Mouse (Mus musculus) heart, embryonic 15.5 days (tissue): ENCODE data around the gene Rbbp6. TPM values are rescaled to one million over a fixed set of nuclear protein-coding genes. Genes with fewer than 3 reads are reported as not detected.
A peak's percentile ranks its signal among the peaks of the same experiment; 100 is the strongest.

Experiments
- ATAC-seq: fragments of 200-750 bp; cut with Nextera tagmentation; replicated peaks from 2 replicates; pipeline ENCODE4 v1.8.0; 2017; ENCODE audit warnings: low read depth, moderate TSS enrichment; ENCODE audit not compliant: insufficient number of reproducible peaks, insufficient read depth, low FRiP score
- H3K27ac ChIP-seq: fragments of 300-500 bp; sonication (generic); 2 replicates; pipeline ENCODE4 v1.5.1; 2015; ENCODE audit warnings: mild to moderate bottlenecking, inconsistent platforms
- H3K27me3 ChIP-seq: fragments of 300-500 bp; sonication (generic); 2 replicates; pipeline ENCODE4 v1.6.1; 2015; ENCODE audit warnings: inconsistent platforms
- H3K36me3 ChIP-seq: fragments of 300-500 bp; sonication (generic); 2 replicates; pipeline ENCODE4 v1.6.1; 2015; ENCODE audit warnings: mild to moderate bottlenecking, inconsistent platforms
- H3K4me1 ChIP-seq: fragments of 300-500 bp; sonication (generic); replicated peaks from 2 replicates; pipeline ENCODE4 v1.6.1; 2015; ENCODE audit warnings: inconsistent platforms
- H3K4me2 ChIP-seq: fragments of 300-500 bp; sonication (generic); 2 replicates; pipeline ENCODE4 v1.6.1; 2015; ENCODE audit warnings: inconsistent platforms, mild to moderate bottlenecking, moderate library complexity
- H3K4me3 ChIP-seq: fragments of 300-500 bp; sonication (generic); 2 replicates; pipeline ENCODE4 v1.5.1; 2015; ENCODE audit warnings: mild to moderate bottlenecking, inconsistent platforms
- H3K9ac ChIP-seq: fragments of 300-500 bp; sonication (generic); 2 replicates; pipeline ENCODE4 v1.6.1; 2015; ENCODE audit warnings: mild to moderate bottlenecking, inconsistent platforms
- H3K9me3 ChIP-seq: fragments of 300-500 bp; sonication (generic); replicated peaks from 2 replicates; pipeline ENCODE4 v1.6.1; 2016; ENCODE audit warnings: inconsistent platforms
- WGBS: fragments of 180-500 bp; shearing (Covaris S2); methylation state at CpG from one replicate; pipeline ENCODE4 v1.1.7; 2015; ENCODE audit warnings: mixed read lengths; 5-methylcytosine and 5-hydroxymethylcytosine counted together
- polyA plus RNA-seq: library from polyadenylated mRNA; unstranded; fragments of >200 nt; fragmentation: Nextera tagmentation; extraction: Ambion mirVana; gene quantifications from 2 replicates; pipeline ENCODE4 v1.2.1, GENCODE M21; 2015

Rbbp6 gene
- polyA plus RNA-seq: 16.6 and 17.2 TPM in 2 replicates

DNA sequence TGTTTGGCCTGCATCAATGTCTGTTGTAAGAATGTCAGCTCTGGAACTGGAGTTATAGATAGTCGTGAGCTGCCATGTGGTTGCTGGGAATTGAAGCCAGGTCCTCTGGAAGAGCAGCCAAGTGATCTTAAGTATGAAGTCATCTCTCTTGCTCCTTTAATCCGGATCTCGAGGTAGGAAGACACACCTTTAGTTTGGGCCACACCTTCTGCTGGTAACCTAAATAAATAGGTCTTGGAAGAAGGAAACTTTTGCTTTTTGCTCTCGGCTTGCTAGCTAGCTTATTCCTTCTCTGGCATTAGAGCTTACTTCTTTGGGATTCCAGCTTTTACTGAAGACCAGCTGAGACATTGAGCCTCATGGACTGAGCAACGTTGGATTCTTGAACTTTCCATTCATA lies at the start of gene Rbbp6:
Rbbp6 (plus strand) TSS at position 301 of the 400 bp plus-strand sequence.
- H3K4me2 ChIP-seq: no peak within 1 kb of the TSS
- H3K9ac ChIP-seq: no peak within 1 kb of the TSS
- H3K27ac ChIP-seq: no peak within 1 kb of the TSS
- no peak within 1 kb of the TSS for H3K4me3 ChIP-seq
- WGBS: 74% methylated on average over 5 of the region's 5 CpGs
- H3K36me3 ChIP-seq: no peaks in the 10 kb centered on the region
- no peaks in the 10 kb centered on the region for H3K27me3 ChIP-seq
- H3K9me3 ChIP-seq: no peaks in the 10 kb centered on the region
- H3K4me1 ChIP-seq: peaks cover 3% of the 10 kb centered on the region; the same call in 1 of the 2 replicates
- ATAC-seq: no peak

DNA sequence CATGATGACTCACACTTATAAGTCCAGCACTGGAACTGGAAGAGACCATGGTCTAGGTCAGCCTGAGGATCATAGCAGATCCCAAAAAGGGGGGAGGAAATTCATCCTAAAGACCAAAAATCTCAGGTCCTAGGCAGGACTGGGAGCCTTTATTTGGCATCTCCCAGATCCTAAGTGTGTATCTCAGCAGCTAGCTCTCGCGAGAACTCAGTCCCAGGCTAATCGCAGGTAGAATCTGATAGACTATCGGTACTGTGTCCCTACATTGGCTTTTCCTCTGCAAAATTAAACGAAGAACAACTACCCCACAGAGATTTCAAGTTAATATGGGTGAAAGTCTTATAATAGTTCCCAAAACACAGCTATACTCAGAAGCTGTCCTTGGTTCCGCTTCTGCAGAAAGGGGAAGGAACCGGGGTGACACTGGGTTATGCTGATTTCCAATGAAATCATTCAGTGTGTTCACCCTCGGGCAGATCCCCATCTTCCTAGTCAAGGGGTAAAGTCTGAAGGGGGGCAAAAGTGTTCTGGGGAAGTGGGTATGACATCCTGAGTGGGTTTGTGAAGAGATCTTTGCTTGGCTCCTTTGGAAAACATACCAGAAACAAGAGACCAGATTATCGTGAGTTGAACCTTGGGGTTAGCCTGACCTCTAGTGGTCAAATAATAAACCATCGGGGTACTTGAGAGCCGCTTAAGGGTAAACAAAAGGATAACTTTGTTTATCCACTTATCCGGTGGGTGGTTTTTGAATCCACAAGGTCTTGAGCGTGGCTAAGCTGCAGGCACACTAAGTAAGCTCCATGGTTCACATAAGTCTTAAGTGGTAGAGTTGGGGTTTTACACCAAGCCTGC lies 45.5 kb upstream of the Rbbp6 start:
- ATAC-seq: no peak
- Histone ChIP-seq H3K27me3 (no peaks in the 10 kb centered on the region), H3K4me1 (no peaks in the 10 kb centered on the region), H3K9ac (no peak overlapping the region), H3K4me3 (no peak overlapping the region), H3K9me3 (no peaks in the 10 kb centered on the region), H3K4me2 (no peak overlapping the region), H3K36me3 (no peaks in the 10 kb centered on the region), H3K27ac (no peak overlapping the region)
- 41% methylated on average over 13 of the region's 13 CpGs for WGBS

DNA sequence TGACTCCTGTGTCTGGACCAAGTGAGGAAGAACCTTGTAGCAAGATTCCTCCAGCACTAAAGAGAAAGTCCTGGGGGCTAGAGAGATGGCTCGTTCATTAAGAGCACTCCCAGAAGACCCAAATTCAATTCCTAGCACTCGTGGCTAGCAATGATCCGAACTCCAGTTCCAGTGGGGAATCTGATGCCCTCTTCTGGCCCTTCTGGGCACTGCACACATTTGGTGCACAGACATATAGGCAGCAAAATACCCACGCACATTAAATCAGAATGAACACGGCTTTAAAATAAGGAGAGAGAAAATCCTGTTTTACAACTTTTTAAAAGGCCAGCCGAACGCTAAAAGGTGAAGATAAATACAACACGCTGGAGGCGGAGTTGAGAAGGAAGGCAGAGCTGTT lies 43.9 kb upstream of the Rbbp6 start:
- Histone ChIP-seq H3K27ac (no peak overlapping the region), H3K27me3 (no peaks in the 10 kb centered on the region), H3K36me3 (no peaks in the 10 kb centered on the region), H3K9me3 (no peaks in the 10 kb centered on the region), H3K4me2 (no peak overlapping the region), H3K4me1 (no peaks in the 10 kb centered on the region), H3K9ac (no peak overlapping the region), H3K4me3 (no peak overlapping the region)
- no peak for ATAC-seq
- WGBS: 82% methylated on average over 9 of the region's 9 CpGs

- Histone ChIP-seq H3K4me1 (no peaks in the 10 kb centered on the region), H3K27me3 (no peaks in the 10 kb centered on the region), H3K9me3 (no peaks in the 10 kb centered on the region), H3K4me3 (no peak overlapping the region), H3K4me2 (no peak overlapping the region), H3K36me3 (no peaks in the 10 kb centered on the region), H3K9ac (no peak overlapping the region), H3K27ac (no peak overlapping the region)
- 58% methylated on average over 3 of the region's 3 CpGs for WGBS
- no peak for ATAC-seq
These were observed 41.2 kb upstream of the Rbbp6 start for GRCm38 (mm10) chr7:122924256-122924655.

- 19% methylated on average over 3 of the region's 3 CpGs for WGBS
- H3K27ac ChIP-seq: no peak overlapping the region
These were observed 35.0 kb upstream of the Rbbp6 start for GRCm38 (mm10) chr7:122930494-122930893.

DNA sequence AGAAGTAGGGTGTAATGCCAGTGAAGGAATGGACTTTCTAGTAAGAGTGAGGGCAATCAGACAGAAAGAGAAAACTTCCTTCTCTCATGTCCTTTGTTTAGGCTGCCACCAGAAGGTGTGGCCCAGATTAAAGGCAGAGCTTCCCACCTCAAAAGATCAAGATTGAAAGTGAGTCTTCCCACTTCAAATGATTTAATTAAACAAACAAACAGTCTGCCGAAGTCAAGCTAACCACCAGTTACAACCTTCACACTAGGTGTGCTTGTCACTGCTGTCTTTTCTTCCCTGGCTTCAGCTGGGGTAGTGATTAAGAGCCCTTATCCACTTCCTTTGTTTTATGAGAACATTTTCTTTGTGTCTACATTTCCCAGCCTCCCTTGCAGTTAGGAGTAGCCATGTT lies 33.3 kb upstream of the Rbbp6 start:
- Histone ChIP-seq H3K27ac (no peak overlapping the region), H3K36me3 (no peaks in the 10 kb centered on the region), H3K4me1 (peaks cover 8% of the 10 kb centered on the region; the same call in 1 of the 2 replicates), H3K9me3 (no peaks in the 10 kb centered on the region), H3K9ac (no peak overlapping the region), H3K27me3 (no peaks in the 10 kb centered on the region), H3K4me2 (no peak overlapping the region), H3K4me3 (no peak overlapping the region)
- WGBS: 29% methylated on average over 1 of the region's 1 CpGs
- ATAC-seq: no peak

More at GRCm38 (mm10) chr7:122930494-122930893, 35.0 kb upstream of the Rbbp6 start:
- peaks cover 8% of the 10 kb centered on the region; the same call in 1 of the 2 replicates for H3K4me1 ChIP-seq
- H3K4me2 ChIP-seq: no peak overlapping the region
- ATAC-seq: no peak
- no peaks in the 10 kb centered on the region for H3K9me3 ChIP-seq
- H3K9ac ChIP-seq: no peak overlapping the region
- H3K27me3 ChIP-seq: no peaks in the 10 kb centered on the region
- H3K4me3 ChIP-seq: no peak overlapping the region
- no peaks in the 10 kb centered on the region for H3K36me3 ChIP-seq

DNA sequence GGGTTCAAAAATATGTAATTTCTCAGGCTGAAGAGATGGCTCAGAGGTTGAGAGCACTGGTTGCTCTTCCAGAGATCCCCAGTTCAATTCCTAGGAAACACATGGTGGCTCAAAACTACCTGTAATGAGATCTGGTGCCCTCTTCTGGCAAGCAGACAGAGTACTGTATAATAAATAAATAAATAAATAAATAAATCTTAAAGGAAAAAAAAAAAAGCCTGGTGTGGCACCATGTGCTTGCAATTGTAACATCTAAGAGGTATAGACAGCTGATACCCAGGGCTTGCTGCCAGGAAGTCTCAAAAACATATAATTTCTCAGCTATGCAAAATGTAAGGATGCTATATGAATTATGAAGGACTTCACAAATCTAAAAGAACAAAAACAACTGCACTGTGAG lies 28.9 kb upstream of the Rbbp6 start:
- H3K9ac ChIP-seq: no peak overlapping the region
- peaks cover 5% of the 10 kb centered on the region; the same call in 1 of the 2 replicates for H3K4me1 ChIP-seq
- no peaks in the 10 kb centered on the region for H3K27me3 ChIP-seq
- ATAC-seq: no peak
- H3K4me3 ChIP-seq: no peak overlapping the region
- H3K27ac ChIP-seq: no peak overlapping the region
- no peaks in the 10 kb centered on the region for H3K36me3 ChIP-seq
- no peaks in the 10 kb centered on the region for H3K9me3 ChIP-seq
- no peak overlapping the region for H3K4me2 ChIP-seq

DNA sequence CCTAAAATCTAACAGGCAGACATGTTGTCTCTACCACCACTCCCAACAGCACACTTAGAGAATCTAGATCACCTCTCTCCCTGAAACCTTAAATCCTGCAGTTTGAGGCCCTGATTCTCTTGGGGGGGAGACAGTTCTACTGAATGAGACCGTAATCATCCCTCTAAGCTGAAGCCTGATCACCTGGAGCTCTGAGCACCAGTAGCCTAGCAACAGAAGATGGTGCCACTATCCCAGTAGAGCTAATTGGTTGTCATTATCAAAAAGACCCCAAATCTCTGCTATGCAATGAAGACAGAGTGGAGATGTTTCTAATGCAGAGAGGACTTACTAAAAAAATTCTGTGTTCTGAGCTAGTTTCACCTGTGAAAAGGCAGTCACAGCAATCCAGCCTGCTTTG lies 27.3 kb upstream of the Rbbp6 start:
- no peak for ATAC-seq
- H3K9me3 ChIP-seq: no peaks in the 10 kb centered on the region
- H3K4me3 ChIP-seq: no peak overlapping the region
- H3K27ac ChIP-seq: no peak overlapping the region
- no peaks in the 10 kb centered on the region for H3K36me3 ChIP-seq
- 86% methylated on average over 1 of the region's 1 CpGs for WGBS
- peaks cover 5% of the 10 kb centered on the region; the same call in 1 of the 2 replicates for H3K4me1 ChIP-seq
- H3K9ac ChIP-seq: no peak overlapping the region
- H3K4me2 ChIP-seq: no peak overlapping the region
- H3K27me3 ChIP-seq: no peaks in the 10 kb centered on the region

DNA sequence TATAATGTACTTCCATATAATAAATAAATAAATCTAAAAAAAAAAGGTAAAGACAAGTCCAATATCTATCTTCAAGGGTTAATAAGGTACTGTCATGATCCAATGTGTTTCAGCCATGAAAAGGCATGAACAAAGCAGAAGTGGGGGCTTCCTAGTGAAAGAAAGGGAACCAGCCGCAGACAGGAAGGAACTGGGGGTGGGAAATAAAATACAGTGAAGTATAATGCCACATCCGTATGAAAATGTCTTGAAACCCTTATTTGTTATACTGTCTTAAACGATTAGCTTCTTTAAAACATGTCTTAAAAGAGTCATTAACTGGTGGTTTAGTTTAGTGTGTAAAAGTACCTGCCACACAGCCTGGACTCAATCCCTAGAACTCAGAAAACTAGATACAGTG lies 26.3 kb upstream of the Rbbp6 start:
- Histone ChIP-seq H3K27ac (no peak overlapping the region), H3K9ac (no peak overlapping the region), H3K36me3 (no peaks in the 10 kb centered on the region), H3K27me3 (no peaks in the 10 kb centered on the region), H3K4me2 (no peak overlapping the region), H3K9me3 (no peaks in the 10 kb centered on the region), H3K4me1 (peaks cover 5% of the 10 kb centered on the region; the same call in 1 of the 2 replicates), H3K4me3 (no peak overlapping the region)
- 70% methylated on average over 3 of the region's 3 CpGs for WGBS
- no peak for ATAC-seq

- 9% methylated on average over 12 of the region's 12 CpGs for WGBS
- Histone ChIP-seq H3K27ac (no peak overlapping the region), H3K4me1 (peaks cover 5% of the 10 kb centered on the region; the same call in 1 of the 2 replicates), H3K9me3 (no peaks in the 10 kb centered on the region), H3K4me2 (peak overlapping the region; percentile 51), H3K27me3 (no peaks in the 10 kb centered on the region), H3K9ac (0 out of 2 replicates have a peak overlapping the region, but pooled peaks have one; percentile 0), H3K36me3 (no peaks in the 10 kb centered on the region), H3K4me3 (peak overlapping the region; percentile 36)
- ATAC-seq: no peak
These were observed 25.0 kb upstream of the Rbbp6 start for GRCm38 (mm10) chr7:122940371-122941075.

DNA sequence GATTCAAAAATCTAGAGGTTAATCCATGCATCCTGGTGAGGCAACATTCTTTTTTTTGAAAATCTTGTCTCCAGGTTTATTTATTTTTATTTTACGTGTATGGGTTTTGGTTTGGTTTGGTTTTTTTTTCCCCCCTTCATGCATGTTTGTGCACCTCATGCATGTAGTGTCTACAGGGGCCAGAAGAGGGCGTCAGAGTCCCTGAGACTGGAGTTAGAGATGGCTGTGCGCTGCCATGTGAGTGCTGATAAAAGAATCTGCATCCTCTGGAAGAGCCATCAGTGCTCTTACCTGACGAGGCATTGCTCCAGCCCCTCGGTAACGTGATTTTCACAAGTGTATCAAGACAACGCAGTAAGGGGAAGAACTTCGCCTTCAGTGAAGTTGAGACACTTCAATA lies 23.4 kb upstream of the Rbbp6 start:
- 84% methylated on average over 8 of the region's 8 CpGs for WGBS

More for the DNA sequence above, 23.4 kb upstream of the Rbbp6 start:
- no peak for ATAC-seq
- Histone ChIP-seq H3K27me3 (no peaks in the 10 kb centered on the region), H3K4me3 (no peak overlapping the region), H3K4me2 (no peak overlapping the region), H3K9me3 (no peaks in the 10 kb centered on the region), H3K36me3 (no peaks in the 10 kb centered on the region), H3K4me1 (peaks cover 5% of the 10 kb centered on the region; the same call in 1 of the 2 replicates), H3K27ac (no peak overlapping the region), H3K9ac (no peak overlapping the region)
